ENCODE assay signal across 17 mouse cellular contexts in genomic region chr10:69744871-69745270, GRCm38 (mm10).
DNase-seq lines count a peak whose midpoint lies in the region; ATAC-seq and TF ChIP-seq lines count a peak whose summit lies in the region.
"Had no signal": no experiment of that assay in that cellular context is flagged by ENCODE, and none has a peak within 500 bp of the region (broad histone marks: within the 10 kb centered on the region; RNA-seq: fewer than 3 reads in every experiment).

No protein-coding gene starts in this region.

- no peaks in the 10 kb centered on the region for H3K9me3 ChIP-seq in midbrain, embryonic 12.5 days
- H3K9me3 ChIP-seq in midbrain, embryonic 10.5 days (replicated peaks): no peaks in the 10 kb centered on the region
- no peaks in the 10 kb centered on the region for H3K9me3 ChIP-seq in midbrain, embryonic 14.5 days (ENCODE audit: control insufficient read depth, low read length)
- H3K9me3 ChIP-seq: heart, embryonic 15.5 days; limb, embryonic 12.5 days; liver, embryonic 15.5 days had no signal

- H3K4me3 ChIP-seq in cerebellum, adult 2 months (replicated peaks; ENCODE audit: insufficient read depth, low read depth, low read length): no peak overlapping the region
- H3K4me3 ChIP-seq in midbrain, embryonic 12.5 days: no peak overlapping the region
- no peak overlapping the region for H3K4me3 ChIP-seq in midbrain, embryonic 10.5 days
- no peak overlapping the region for H3K4me3 ChIP-seq in midbrain, embryonic 14.5 days (replicated peaks; ENCODE audit: low read depth, low read length)
- H3K4me3 ChIP-seq in thymus, adult 2 months (ENCODE audit: control insufficient read depth, insufficient read depth, low read length): no peak overlapping the region
- H3K4me3 ChIP-seq: erythroblast, embryonic 14.5 days; heart, embryonic 15.5 days; limb, embryonic 12.5 days; liver, embryonic 15.5 days had no signal

- no peak overlapping the region for H3K9ac ChIP-seq in midbrain, embryonic 12.5 days (replicated peaks)
- H3K9ac ChIP-seq in midbrain, embryonic 14.5 days (replicated peaks; ENCODE audit: low read length): no peak overlapping the region
- H3K9ac ChIP-seq: heart, embryonic 15.5 days; limb, embryonic 12.5 days; liver, embryonic 15.5 days had no signal

- H3K27me3 ChIP-seq in cerebellum, adult 2 months (ENCODE audit: control insufficient read depth, insufficient read depth, low read length): no peaks in the 10 kb centered on the region
- H3K27me3 ChIP-seq in midbrain, embryonic 12.5 days: no peaks in the 10 kb centered on the region
- H3K27me3 ChIP-seq in midbrain, embryonic 10.5 days (ENCODE audit: low read depth, poor library complexity, severe bottlenecking): no peaks in the 10 kb centered on the region
- no peaks in the 10 kb centered on the region for H3K27me3 ChIP-seq in midbrain, embryonic 14.5 days (ENCODE audit: control insufficient read depth, insufficient read depth, low read length)
- no peaks in the 10 kb centered on the region for H3K27me3 ChIP-seq in thymus, adult 2 months (ENCODE audit: control insufficient read depth, insufficient read depth, low read length)
- H3K27me3 ChIP-seq: heart, embryonic 15.5 days; limb, embryonic 12.5 days; liver, embryonic 15.5 days had no signal

- TF ChIP-seq CTCF in cerebellum, adult 2 months (IDR thresholded peaks at IDR 0.05; ENCODE audit: borderline replicate concordance, insufficient read depth, low read depth, low read length): no peak
- TF ChIP-seq CTCF in thymus, adult 2 months (IDR thresholded peaks at IDR 0.05; ENCODE audit: borderline replicate concordance, control insufficient read depth, extremely low read depth, insufficient read depth, low read length, poor library complexity): no peak

- peak overlapping the region; percentile 74 for H3K27ac ChIP-seq in cerebellum, adult 2 months (ENCODE audit: insufficient read depth, low read length)
- H3K27ac ChIP-seq in midbrain, embryonic 12.5 days (replicated peaks): peak overlapping the region; percentile 46; the same call in 1 of the 2 replicates
- H3K27ac ChIP-seq in midbrain, embryonic 10.5 days (replicated peaks): no peak overlapping the region
- H3K27ac ChIP-seq in midbrain, embryonic 14.5 days (replicated peaks; ENCODE audit: low read depth, low read length): peak overlapping the region; percentile 52
- H3K27ac ChIP-seq in thymus, adult 2 months (ENCODE audit: control insufficient read depth, insufficient read depth, low read length): no peak overlapping the region
- H3K27ac ChIP-seq: heart, embryonic 15.5 days; limb, embryonic 12.5 days; liver, embryonic 15.5 days had no signal

- no peak overlapping the region for H3K4me2 ChIP-seq in midbrain, embryonic 12.5 days (replicated peaks)
- H3K4me2 ChIP-seq in midbrain, embryonic 14.5 days (ENCODE audit: low read length): no peak overlapping the region
- H3K4me2 ChIP-seq: heart, embryonic 15.5 days; limb, embryonic 12.5 days; liver, embryonic 15.5 days had no signal

- DNase-seq in cerebellum, adult 2 months: no peak
- no peak for DNase-seq in cerebellum, postnatal 36 days
- no peak for DNase-seq in midbrain, embryonic 10.5 days (ENCODE audit: low spot score)
- no peak for DNase-seq in midbrain, embryonic 14.5 days
- no peak for DNase-seq in thymus, postnatal 25 days
- DNase-seq in right cerebral cortex, postnatal 4 days: no peak
- no peak for DNase-seq in thymus, adult 2 months
- DNase-seq: adrenal gland, postnatal 10 days; kidney, adult 8-10 months; kidney, postnatal 4 days; lung, postnatal 14 days; thymus, adult 18-20 months had no signal

- TF ChIP-seq POLR2A in cerebellum, adult 2 months (IDR thresholded peaks at IDR 0.05; ENCODE audit: borderline replicate concordance, insufficient read depth, low read length): no peak
- no peak for TF ChIP-seq POLR2A in thymus, adult 2 months (IDR thresholded peaks at IDR 0.05; ENCODE audit: control insufficient read depth, extremely low read depth, insufficient read depth, low read length, poor library complexity)

- peaks cover 48% of the 10 kb centered on the region for H3K4me1 ChIP-seq in cerebellum, adult 2 months (ENCODE audit: control insufficient read depth, insufficient read depth, low read length)
- H3K4me1 ChIP-seq in midbrain, embryonic 12.5 days: peaks cover 25% of the 10 kb centered on the region
- peaks cover 22% of the 10 kb centered on the region for H3K4me1 ChIP-seq in midbrain, embryonic 10.5 days
- H3K4me1 ChIP-seq in midbrain, embryonic 14.5 days (ENCODE audit: control insufficient read depth, insufficient read depth, low read length): peaks cover 45% of the 10 kb centered on the region
- no peaks in the 10 kb centered on the region for H3K4me1 ChIP-seq in thymus, adult 2 months (replicated peaks; ENCODE audit: control insufficient read depth, insufficient read depth, low read length)
- H3K4me1 ChIP-seq: liver, embryonic 15.5 days had no signal

- no peak for ATAC-seq in midbrain, embryonic 12.5 days (ENCODE audit: low FRiP score, low read depth)
- no peak for ATAC-seq in midbrain, embryonic 14.5 days (ENCODE audit: low FRiP score, low TSS enrichment)

- WGBS in cerebellum, adult 2 months: 40% methylated on average over 5 of the region's 5 CpGs
- 75% methylated on average over 5 of the region's 5 CpGs for WGBS in midbrain, embryonic 12.5 days
- 82% methylated on average over 5 of the region's 5 CpGs for WGBS in midbrain, embryonic 10.5 days
- 65% methylated on average over 5 of the region's 5 CpGs for WGBS in midbrain, embryonic 14.5 days
- WGBS in thymus, adult 2 months: 84% methylated on average over 5 of the region's 5 CpGs

- H3K36me3 ChIP-seq in midbrain, embryonic 12.5 days: no peaks in the 10 kb centered on the region
- H3K36me3 ChIP-seq in midbrain, embryonic 10.5 days: no peaks in the 10 kb centered on the region
- no peaks in the 10 kb centered on the region for H3K36me3 ChIP-seq in midbrain, embryonic 14.5 days (ENCODE audit: control insufficient read depth, insufficient read depth, low read length)
- H3K36me3 ChIP-seq in thymus, adult 2 months (ENCODE audit: control insufficient read depth, insufficient read depth, low read length): no peaks in the 10 kb centered on the region
- H3K36me3 ChIP-seq: heart, embryonic 15.5 days; limb, embryonic 12.5 days; liver, embryonic 15.5 days had no signal

Comparison
In these comparisons a context has a peak if more than half of its experiments do, and no peak if none do; other contexts are left out.
1. H3K27ac ChIP-seq: peak in cerebellum, adult 2 months (single experiment), midbrain, embryonic 12.5 days (single experiment) and midbrain, embryonic 14.5 days (single experiment); none in midbrain, embryonic 10.5 days (single experiment) and thymus, adult 2 months (single experiment).